Mouse (Mus musculus): Measurements from ENCODE around the gene Plau. TPM values are rescaled to one million over a fixed set of nuclear protein-coding genes. Genes with fewer than 3 reads are reported as not detected.

Gene Plau
- polyA plus RNA-seq (2014; fragmentation: Illumina TruSeq; extraction: RNeasy Lipid Tissue Mini Kit (QIAGEN cat#74804); ENCODE audit: low read depth, low replicate concordance): 567 TPM

GRCm38 (mm10) chr14:20836171-20836904 lies at the start of gene Plau:
Gene Plau (plus strand): TSS chr14:20836660.

GRCm38 (mm10) chr14:20793758-20794531 lies 42.5 kb upstream of the Plau start, which contains the start of gene Camk2g:
Gene Camk2g (minus strand): TSS chr14:20794088.

Other genes starting within 250 kb of the Plau start
- gene Usp54, start 195.6 kb upstream of the Plau start, polyA plus RNA-seq (2014; fragmentation: Illumina TruSeq; extraction: RNeasy Lipid Tissue Mini Kit (QIAGEN cat#74804); ENCODE audit: low read depth, low replicate concordance): 8.3 TPM
- gene Myoz1, start 180.1 kb upstream of the Plau start, polyA plus RNA-seq (2014; fragmentation: Illumina TruSeq; extraction: RNeasy Lipid Tissue Mini Kit (QIAGEN cat#74804); ENCODE audit: low read depth, low replicate concordance): not detected
- 0.32 TPM for gene Synpo2l, start 168.3 kb upstream of the Plau start, polyA plus RNA-seq (2014; fragmentation: Illumina TruSeq; extraction: RNeasy Lipid Tissue Mini Kit (QIAGEN cat#74804); ENCODE audit: low read depth, low replicate concordance)
- 49.6 TPM for gene Sec24c, start 162.4 kb upstream of the Plau start, polyA plus RNA-seq (2014; fragmentation: Illumina TruSeq; extraction: RNeasy Lipid Tissue Mini Kit (QIAGEN cat#74804); ENCODE audit: low read depth, low replicate concordance)
- gene Fut11, start 141.7 kb upstream of the Plau start, polyA plus RNA-seq (2014; fragmentation: Illumina TruSeq; extraction: RNeasy Lipid Tissue Mini Kit (QIAGEN cat#74804); ENCODE audit: low read depth, low replicate concordance): 17.6 TPM
- 164 TPM for gene Chchd1, start 133.7 kb upstream of the Plau start, polyA plus RNA-seq (2014; fragmentation: Illumina TruSeq; extraction: RNeasy Lipid Tissue Mini Kit (QIAGEN cat#74804); ENCODE audit: low read depth, low replicate concordance)
- gene Zswim8, start 129.1 kb upstream of the Plau start, polyA plus RNA-seq (2014; fragmentation: Illumina TruSeq; extraction: RNeasy Lipid Tissue Mini Kit (QIAGEN cat#74804); ENCODE audit: low read depth, low replicate concordance): 3.2 TPM
- 1.3 TPM for gene Ndst2, start 102.1 kb upstream of the Plau start, polyA plus RNA-seq (2014; fragmentation: Illumina TruSeq; extraction: RNeasy Lipid Tissue Mini Kit (QIAGEN cat#74804); ENCODE audit: low read depth, low replicate concordance)
- 14.7 TPM for gene Camk2g, start 42.6 kb upstream of the Plau start, polyA plus RNA-seq (2014; fragmentation: Illumina TruSeq; extraction: RNeasy Lipid Tissue Mini Kit (QIAGEN cat#74804); ENCODE audit: low read depth, low replicate concordance)
- 54.3 TPM for gene Vcl, start 92.7 kb downstream of the Plau start, polyA plus RNA-seq (2014; fragmentation: Illumina TruSeq; extraction: RNeasy Lipid Tissue Mini Kit (QIAGEN cat#74804); ENCODE audit: low read depth, low replicate concordance)
- 180 TPM for gene Ap3m1, start 215.8 kb downstream of the Plau start, polyA plus RNA-seq (2014; fragmentation: Illumina TruSeq; extraction: RNeasy Lipid Tissue Mini Kit (QIAGEN cat#74804); ENCODE audit: low read depth, low replicate concordance)
- 588 TPM for gene Adk, start 215.9 kb downstream of the Plau start, polyA plus RNA-seq (2014; fragmentation: Illumina TruSeq; extraction: RNeasy Lipid Tissue Mini Kit (QIAGEN cat#74804); ENCODE audit: low read depth, low replicate concordance)